Mouse (Mus musculus) kidney, postnatal 25 days (tissue): ENCODE data around the gene Tmigd3.

Experiments used
- DNase-seq, 2 experiments: peaks; one replicate each; pipeline ENCODE4 v3.0.0; 2021; ENCODE audit warnings: mixed read lengths in 2 of 2

The Tmigd3 gene

DNA sequence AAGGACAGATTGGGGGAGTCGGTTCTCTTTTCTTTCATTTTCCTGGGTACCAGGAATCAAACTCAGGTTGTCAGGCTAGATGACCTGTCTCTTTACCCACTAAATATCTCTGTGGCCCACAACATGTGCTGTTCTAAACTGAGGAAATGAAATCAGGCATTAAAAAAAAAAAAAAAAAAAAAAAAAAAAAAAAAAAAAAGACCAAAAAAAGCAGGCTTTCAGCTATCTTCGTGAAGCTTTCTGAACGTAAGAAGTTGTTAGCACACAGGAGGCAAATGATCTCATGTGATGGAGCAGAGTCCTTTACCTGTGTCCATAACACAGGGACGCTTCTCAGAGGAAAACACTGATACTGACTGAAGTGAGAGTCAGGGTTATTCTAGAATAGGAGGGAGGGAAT lies 65.4 kb downstream of the Tmigd3 start:
- DNase-seq, result no peak

DNA sequence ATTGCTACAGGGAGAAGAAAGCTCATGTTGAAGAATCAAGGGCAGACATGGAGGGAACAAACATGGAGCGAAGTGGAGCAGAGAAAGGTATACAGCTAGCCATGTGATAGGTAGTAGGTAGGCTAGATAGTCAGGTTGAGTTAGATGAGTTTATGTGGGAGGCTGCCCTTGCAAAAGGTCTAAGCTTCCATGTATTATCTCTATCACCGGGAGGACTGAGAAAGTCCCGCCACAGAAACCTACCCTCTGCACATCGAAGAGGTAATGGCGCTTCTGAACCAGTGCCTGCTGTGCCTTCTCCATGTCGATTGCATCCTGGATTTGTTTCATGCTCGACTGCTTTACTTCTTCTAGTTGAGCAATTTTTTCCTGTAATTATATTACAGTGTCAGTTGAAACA lies 80.6 kb downstream of the Tmigd3 start:
- no peak for DNase-seq

DNA sequence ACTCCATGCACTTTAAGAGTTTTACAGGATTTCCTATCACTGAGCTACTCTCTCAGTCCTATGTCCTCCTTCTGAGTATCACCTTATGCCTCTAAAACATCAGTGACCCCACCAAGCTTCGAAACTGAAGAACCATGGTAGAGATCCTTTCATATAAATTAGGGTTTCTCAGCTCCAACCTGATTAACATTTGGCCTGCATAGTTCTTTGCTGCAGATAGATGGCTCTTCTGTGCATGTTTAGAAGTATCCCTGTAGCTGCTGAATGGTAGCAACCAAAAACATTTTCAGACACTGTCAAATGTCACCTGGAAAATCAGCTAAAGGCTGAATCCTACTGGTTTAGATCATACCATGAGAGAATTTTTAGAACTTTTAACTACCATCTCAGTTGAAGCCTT lies 86.5 kb downstream of the Tmigd3 start:
- DNase-seq, result no peak

DNA sequence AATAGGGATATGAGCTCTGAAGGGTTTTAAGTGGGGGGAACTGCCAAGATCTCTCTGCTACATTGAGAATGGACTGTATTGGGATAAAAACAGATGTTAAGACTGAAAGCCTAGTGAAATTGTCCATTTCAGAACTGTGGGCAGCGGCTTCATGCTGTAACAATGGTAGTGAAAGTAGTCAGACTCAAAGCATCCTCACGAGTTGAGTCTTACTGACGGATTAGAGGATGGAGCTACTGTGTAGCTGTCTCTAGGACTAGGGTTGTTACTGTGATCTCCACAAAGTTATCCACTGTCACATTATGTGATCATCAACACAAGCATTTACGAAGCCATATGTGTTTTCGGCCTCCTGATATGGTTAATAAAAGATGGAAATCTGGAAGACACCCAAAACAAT lies 87.5 kb downstream of the Tmigd3 start:
- no peak for DNase-seq

DNA sequence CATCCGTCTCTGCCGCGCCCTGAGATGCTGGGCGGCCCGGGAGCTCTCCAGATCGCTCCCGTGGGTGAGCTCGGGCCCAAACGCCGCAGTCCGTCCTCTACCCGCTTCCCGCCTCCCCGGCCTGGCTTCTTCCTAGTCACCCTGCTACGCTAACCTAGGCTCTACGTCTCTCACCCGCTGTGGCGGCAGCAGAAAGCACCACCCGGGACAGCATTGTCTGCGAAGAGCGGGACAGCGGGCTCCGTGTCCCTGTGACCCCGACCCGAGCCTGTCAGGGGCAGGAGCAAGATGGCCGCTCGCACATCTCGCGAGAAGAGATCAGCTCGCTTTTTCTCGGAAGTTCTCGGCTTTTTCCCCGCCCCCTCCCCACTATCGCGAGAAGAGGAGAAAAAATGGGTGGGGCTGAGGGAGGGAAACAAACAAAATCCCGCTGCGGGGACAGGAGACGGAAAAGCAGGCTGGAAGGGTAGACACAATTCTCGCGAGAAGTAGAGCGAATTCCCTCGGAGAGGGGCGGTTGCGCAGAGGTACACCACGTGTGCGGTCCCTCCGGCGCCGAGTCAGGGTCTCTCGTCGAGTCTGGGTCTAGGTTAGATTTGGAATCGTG lies 88.4 kb downstream of the Tmigd3 start, which contains the start of gene Wdr77:
Wdr77 (plus strand) TSS at position 396 of the 607 bp plus-strand sequence.
- DNase-seq, result peak; percentile 97 to 98

DNA sequence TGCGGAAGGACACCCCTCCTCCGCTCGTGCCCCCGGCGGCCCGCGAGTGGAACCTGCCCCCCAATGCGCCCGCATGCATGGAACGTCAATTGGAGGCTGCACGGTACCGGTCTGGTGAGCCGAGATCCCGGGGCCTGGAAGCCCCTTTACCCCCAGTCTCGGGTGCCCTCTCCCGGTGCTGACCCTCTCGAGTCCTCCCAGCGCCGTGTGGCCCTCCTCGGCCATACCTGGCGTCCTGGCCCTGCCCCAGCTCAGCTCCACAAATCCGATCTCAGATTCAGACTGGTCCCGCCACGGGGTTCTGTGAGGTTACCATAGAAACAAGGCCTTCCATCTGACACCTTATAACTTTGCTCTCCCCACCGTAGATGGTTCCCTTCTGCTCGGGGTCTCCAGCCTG lies 88.9 kb downstream of the Tmigd3 start:
- DNase-seq, result no peak

DNA sequence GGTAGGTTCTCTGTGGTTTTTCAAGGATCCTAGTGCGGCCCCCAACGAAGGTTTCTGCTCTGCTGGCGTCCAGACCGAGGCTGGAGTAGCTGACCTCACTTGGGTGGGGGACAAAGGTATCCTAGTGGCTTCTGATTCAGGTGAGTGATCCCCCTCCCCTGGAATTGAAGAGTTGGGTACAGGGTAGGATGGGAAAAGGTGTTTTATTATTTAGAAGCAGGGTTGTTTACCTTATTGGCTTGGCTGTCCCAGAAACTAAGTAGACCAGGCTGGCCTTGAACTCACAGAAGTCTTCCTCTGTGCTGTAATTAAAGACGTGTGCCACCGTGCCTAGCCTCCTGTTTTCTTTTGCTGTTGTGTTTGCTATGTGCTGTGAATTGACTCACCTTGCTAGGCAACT lies 89.3 kb downstream of the Tmigd3 start, which contains the start of gene Atp5f1:
Atp5f1 (minus strand) TSS at position 101 of the 400 bp plus-strand sequence.
- DNase-seq, result no peak

DNA sequence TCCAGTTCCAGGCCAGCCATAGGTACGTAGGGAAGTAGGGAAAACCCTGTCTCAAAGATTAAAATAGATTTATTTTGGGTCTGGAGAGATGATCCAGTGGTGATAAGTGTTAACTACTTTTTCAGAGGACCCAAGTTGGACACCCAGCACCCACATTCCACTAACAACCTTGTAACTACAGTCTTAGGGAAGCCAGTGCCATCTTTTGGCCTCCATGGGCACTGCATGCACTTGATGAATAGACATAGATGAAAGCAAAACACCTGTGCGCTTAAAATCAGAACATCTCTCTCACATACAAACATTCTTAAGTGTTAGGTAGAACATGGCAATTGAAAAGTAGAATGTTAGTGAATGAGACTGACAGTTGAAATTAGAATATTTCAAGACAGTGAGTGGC lies 90.0 kb downstream of the Tmigd3 start:
- peak; percentile 10 to 31 for DNase-seq

DNA sequence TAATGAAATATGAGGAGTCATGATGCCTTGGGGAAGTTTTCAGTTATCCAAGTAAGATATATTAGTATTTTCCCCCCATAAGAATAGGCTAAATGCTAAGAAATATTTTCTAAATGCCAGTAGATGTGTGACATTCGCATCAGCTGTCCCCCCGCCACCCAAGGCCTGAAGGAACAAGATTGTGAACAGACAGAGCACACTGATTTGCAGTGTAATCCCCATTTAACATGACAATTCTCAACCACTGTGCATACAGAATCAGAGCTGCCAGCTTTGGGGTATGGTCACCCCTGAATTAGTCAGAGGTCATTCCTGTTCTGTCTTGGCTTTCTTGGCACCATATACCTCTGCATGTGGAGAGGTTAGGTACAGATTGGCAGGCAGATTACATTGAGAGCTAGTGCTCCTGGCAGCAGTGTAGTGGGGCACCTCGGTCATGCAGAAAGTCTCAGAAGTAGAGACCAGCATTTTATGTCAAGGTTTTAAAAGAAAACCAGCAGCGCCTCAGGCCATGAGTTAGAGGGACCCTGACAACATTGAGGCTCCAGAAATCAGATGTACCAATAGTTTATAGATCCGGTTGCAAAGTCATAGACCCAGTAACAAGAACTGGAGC lies 101.2 kb downstream of the Tmigd3 start:
- DNase-seq, result no peak

DNA sequence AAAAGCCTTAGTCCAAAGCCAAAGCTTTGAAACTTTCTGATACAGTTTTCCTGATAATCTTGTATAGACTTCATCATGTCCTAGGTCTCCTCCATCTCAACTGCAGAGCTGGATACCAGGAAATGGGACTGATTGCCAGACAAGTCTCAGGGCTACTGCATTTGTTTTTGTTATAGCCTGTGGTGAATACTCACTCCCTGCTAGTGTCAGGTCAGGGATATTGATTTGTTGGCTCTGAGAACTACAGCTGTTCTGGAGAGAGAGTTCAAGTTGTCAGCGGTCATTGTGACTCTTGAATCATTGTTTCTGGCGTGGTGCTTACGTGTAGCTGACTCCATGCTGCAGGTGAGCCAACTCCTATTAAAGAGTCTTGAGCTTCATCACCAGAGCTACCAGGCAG lies 102.7 kb downstream of the Tmigd3 start, which contains the start of gene Ovgp1:
Ovgp1 (plus strand) TSS at position 301 of the 400 bp plus-strand sequence.
- no peak for DNase-seq
